Mouse (Mus musculus) C2C12 (cell line): ENCODE data around the gene Smoc1.

Experiments
- MAX ChIP-seq: IDR thresholded peaks from one replicate; pipeline ENCODE4 v1.6.1; 2011; ENCODE audit warnings: mild to moderate bottlenecking, control low read depth
- USF1 ChIP-seq: IDR thresholded peaks from one replicate; pipeline ENCODE4 v1.6.1; 2011; ENCODE audit warnings: low read depth, mild to moderate bottlenecking, control low read depth, moderate library complexity

DNA sequence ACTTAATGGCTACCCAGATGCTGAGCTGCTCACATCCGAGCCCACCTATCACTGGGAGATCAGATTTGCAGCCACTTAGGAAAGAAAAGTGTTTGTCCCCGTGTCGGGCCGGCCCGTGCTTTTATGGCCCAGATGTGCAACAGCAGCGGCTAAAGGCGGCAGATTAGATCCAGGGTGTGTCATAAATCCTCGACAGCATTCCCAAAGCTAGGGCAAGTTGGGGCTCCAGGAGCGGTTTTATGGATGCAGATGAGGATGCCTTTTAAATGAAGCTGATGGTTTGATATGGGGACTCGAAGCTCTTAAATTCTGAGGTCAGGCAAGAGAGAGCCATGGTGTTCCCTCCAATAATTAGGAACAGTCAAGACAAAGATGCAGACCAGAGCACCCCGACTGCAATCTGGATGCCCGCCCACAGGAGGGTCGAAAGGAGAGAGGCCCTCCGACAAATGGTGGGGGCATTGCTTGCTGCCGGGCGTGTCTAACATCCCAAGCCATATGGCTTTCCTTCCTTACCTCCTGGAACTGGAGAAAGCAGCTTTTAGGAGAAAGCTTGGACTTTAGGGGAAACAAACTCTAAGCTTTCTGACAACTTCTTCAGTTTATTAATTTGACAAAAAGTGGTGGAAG, 1.8 kb downstream of the Smoc1 start:
- TF ChIP-seq MAX (no peak), USF1 (no peak)
